Mouse (Mus musculus): Measurements from ENCODE around the gene Mmp2. TPM values are rescaled to one million over a fixed set of nuclear protein-coding genes. Genes with fewer than 3 reads are reported as not detected.

Gene Mmp2
- polyA plus RNA-seq, 1 experiment from 2014 or later, result 162 TPM

DNA sequence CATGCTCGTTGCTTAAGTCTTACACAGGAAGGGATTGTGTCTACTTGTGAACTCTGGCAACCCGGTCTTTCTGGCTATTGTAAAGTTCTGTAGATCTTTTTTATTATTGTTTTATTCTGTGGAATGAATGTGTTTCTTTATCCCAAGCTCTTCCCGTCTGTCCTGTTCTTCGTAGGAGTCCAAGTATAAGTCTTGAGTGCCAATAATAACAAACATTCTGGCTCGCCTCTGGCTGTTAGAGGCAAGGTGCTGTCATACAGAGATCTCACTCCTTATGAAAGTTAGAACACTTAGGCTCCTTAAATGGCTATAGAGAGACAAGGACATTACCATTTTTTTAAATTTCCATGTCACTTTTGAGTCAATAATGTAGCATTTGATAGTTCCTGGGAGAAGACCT, 69.5 kb downstream of the Mmp2 start:
- no peak for ATAC-seq (ENCODE audit: low FRiP score, low TSS enrichment)
- H3K4me1 ChIP-seq (ENCODE audit: control insufficient read depth, insufficient read depth, low read length), result no peaks in the 10 kb centered on the region
- no peaks in the 10 kb centered on the region for H3K36me3 ChIP-seq (ENCODE audit: control insufficient read depth, insufficient read depth, low read length)
- H3K27ac ChIP-seq (ENCODE audit: low read depth, low read length), result no peak overlapping the region
- H3K27me3 ChIP-seq (ENCODE audit: control insufficient read depth, insufficient read depth, low read length), result no peaks in the 10 kb centered on the region
- WGBS, result 56% methylated on average over 5 of the region's 5 CpGs
- no peak overlapping the region for H3K9ac ChIP-seq (ENCODE audit: low read depth, low read length)
- no peak overlapping the region for H3K4me3 ChIP-seq (ENCODE audit: low read length)
- no peak overlapping the region for H3K4me2 ChIP-seq (replicated peaks; ENCODE audit: low read depth, low read length)
- no peaks in the 10 kb centered on the region for H3K9me3 ChIP-seq (ENCODE audit: control insufficient read depth, low read length)

DNA sequence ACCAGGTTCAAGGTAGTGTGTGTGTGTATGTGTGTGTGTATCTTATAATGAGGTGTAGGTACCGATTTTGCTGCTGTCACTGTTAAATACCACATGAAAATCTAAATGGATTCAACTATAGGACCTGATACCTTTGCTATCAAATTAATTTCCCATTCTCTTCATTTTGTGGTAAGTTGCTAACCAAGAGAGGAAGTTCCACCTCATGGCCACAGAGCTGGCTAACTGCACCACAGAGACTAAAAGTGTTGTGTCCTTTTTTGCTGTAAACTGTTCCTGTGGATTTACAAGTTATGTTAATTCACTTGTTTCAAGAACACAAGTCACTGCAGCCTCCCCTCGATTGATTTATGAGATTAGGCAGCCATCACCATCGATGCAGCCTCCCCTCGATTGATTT, 70.7 kb downstream of the Mmp2 start:
- no peak for ATAC-seq (ENCODE audit: low FRiP score, low TSS enrichment)
- Histone ChIP-seq H3K36me3 (ENCODE audit: control insufficient read depth, insufficient read depth, low read length) (no peaks in the 10 kb centered on the region), H3K4me1 (ENCODE audit: control insufficient read depth, insufficient read depth, low read length) (no peaks in the 10 kb centered on the region), H3K9ac (ENCODE audit: low read depth, low read length) (no peak overlapping the region), H3K9me3 (ENCODE audit: control insufficient read depth, low read length) (no peaks in the 10 kb centered on the region), H3K27ac (ENCODE audit: low read depth, low read length) (no peak overlapping the region), H3K4me3 (ENCODE audit: low read length) (no peak overlapping the region), H3K4me2 (replicated peaks; ENCODE audit: low read depth, low read length) (no peak overlapping the region), H3K27me3 (ENCODE audit: control insufficient read depth, insufficient read depth, low read length) (no peaks in the 10 kb centered on the region)
- 65% methylated on average over 4 of the region's 4 CpGs for WGBS

DNA sequence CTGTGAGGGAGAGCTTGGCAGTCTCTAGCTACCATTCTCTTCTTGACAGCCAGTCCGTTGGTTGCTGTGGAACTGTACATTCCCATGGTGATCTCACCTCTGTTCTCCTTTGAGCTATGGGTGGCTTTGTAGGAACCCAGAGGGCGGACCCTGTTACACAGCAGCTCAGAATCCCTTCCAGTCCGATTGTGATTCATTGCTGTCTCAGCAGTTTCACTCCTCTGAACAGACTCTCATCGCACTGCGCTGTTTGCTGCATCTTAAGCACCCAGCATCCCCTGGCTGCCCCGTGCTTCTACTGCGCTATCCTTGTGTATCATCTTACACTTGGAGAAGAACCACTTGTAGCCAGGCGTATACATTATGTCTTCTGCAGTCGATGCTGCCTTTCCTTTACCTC, 72.5 kb downstream of the Mmp2 start:
- no peak overlapping the region for H3K9ac ChIP-seq (ENCODE audit: low read depth, low read length)
- H3K4me2 ChIP-seq (replicated peaks; ENCODE audit: low read depth, low read length), result no peak overlapping the region
- WGBS, result 67% methylated on average over 9 of the region's 9 CpGs
- H3K4me1 ChIP-seq (ENCODE audit: control insufficient read depth, insufficient read depth, low read length), result no peaks in the 10 kb centered on the region
- no peaks in the 10 kb centered on the region for H3K27me3 ChIP-seq (ENCODE audit: control insufficient read depth, insufficient read depth, low read length)
- H3K36me3 ChIP-seq (ENCODE audit: control insufficient read depth, insufficient read depth, low read length), result no peaks in the 10 kb centered on the region
- H3K4me3 ChIP-seq (ENCODE audit: low read length), result no peak overlapping the region
- no peak for ATAC-seq (ENCODE audit: low FRiP score, low TSS enrichment)
- no peaks in the 10 kb centered on the region for H3K9me3 ChIP-seq (ENCODE audit: control insufficient read depth, low read length)
- H3K27ac ChIP-seq (ENCODE audit: low read depth, low read length), result no peak overlapping the region

DNA sequence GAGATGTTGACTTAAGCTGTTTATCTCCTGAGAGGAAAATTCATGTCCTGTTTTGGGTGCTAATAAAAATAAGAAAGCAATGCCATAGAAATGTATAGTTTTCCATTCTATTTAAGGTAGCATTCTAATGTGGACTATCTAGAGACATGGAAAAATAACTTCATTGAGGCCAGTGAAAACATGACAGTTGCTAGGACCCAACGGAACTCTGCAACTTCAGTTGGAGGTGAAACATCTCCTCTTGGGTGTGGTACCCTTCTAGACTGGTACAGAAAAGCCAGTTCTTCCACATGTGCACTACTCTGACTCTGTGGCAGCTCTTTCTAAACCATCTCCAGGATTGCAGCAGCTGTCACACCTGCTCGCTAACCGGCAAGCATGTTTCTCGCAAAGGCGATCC, 74.0 kb downstream of the Mmp2 start, which contains the start of gene Capns2:
TSS of gene Capns2 (plus strand) at position 301 of the 400 bp plus-strand sequence.
- no peak within 1 kb of the TSS for H3K9ac ChIP-seq (ENCODE audit: low read depth, low read length)
- ATAC-seq (ENCODE audit: low FRiP score, low TSS enrichment), result no peak
- H3K36me3 ChIP-seq (ENCODE audit: control insufficient read depth, insufficient read depth, low read length), result no peaks in the 10 kb centered on the region
- H3K27me3 ChIP-seq (ENCODE audit: control insufficient read depth, insufficient read depth, low read length), result no peaks in the 10 kb centered on the region
- H3K9me3 ChIP-seq (ENCODE audit: control insufficient read depth, low read length), result no peaks in the 10 kb centered on the region
- H3K4me2 ChIP-seq (replicated peaks; ENCODE audit: low read depth, low read length), result no peak within 1 kb of the TSS
- WGBS, result 94% methylated on average over 5 of the region's 5 CpGs
- no peak within 1 kb of the TSS for H3K4me3 ChIP-seq (ENCODE audit: low read length)
- H3K4me1 ChIP-seq (ENCODE audit: control insufficient read depth, insufficient read depth, low read length), result no peaks in the 10 kb centered on the region
- no peak within 1 kb of the TSS for H3K27ac ChIP-seq (ENCODE audit: low read depth, low read length)

DNA sequence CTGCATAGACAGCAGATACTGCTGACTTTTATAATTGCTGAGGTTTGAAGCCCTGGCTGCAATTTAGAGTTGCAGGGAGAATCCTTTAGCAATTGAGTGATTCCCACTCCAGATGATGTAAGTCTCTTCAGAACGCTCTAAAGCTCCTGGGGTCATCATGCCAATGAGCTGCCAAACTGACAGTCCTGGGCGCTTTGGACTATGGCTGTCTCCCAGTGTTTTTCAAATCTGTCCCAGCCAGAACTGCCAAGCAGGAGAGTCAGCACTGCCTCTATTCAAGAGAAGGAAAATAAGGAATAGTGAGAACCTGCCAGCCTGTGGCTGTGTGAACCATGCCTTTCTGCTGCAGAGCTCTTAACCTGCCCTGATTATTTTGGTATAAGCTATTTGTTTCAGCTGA, 75.9 kb downstream of the Mmp2 start:
- no peak for ATAC-seq (ENCODE audit: low FRiP score, low TSS enrichment)
- Histone ChIP-seq H3K27me3 (ENCODE audit: control insufficient read depth, insufficient read depth, low read length) (no peaks in the 10 kb centered on the region), H3K4me2 (replicated peaks; ENCODE audit: low read depth, low read length) (no peak overlapping the region), H3K4me1 (ENCODE audit: control insufficient read depth, insufficient read depth, low read length) (no peaks in the 10 kb centered on the region), H3K36me3 (ENCODE audit: control insufficient read depth, insufficient read depth, low read length) (no peaks in the 10 kb centered on the region), H3K27ac (ENCODE audit: low read depth, low read length) (no peak overlapping the region), H3K9ac (ENCODE audit: low read depth, low read length) (no peak overlapping the region), H3K4me3 (ENCODE audit: low read length) (no peak overlapping the region), H3K9me3 (ENCODE audit: control insufficient read depth, low read length) (no peaks in the 10 kb centered on the region)
- WGBS, result 86% methylated on average over 2 of the region's 2 CpGs

Other genes starting within 250 kb of the Mmp2 start
- gene Irx6, start 153.0 kb upstream of the Mmp2 start, polyA plus RNA-seq (2014; fragmentation: Nextera tagmentation; extraction: Ambion mirVana), result not detected in 2 replicates
- 4.0 and 7.0 TPM in 2 replicates for gene Lpcat2, start 28.0 kb downstream of the Mmp2 start, polyA plus RNA-seq (2014; fragmentation: Nextera tagmentation; extraction: Ambion mirVana)
- gene Capns2, start 74.1 kb downstream of the Mmp2 start, polyA plus RNA-seq (2014; fragmentation: Nextera tagmentation; extraction: Ambion mirVana), result 0.20 and 0.72 TPM in 2 replicates
- gene Slc6a2, start 132.8 kb downstream of the Mmp2 start, polyA plus RNA-seq (2014; fragmentation: Nextera tagmentation; extraction: Ambion mirVana), result 0.03 TPM in 1 of 2 replicates, not detected in the other
- gene Ces1a, start 220.9 kb downstream of the Mmp2 start, polyA plus RNA-seq (2014; fragmentation: Nextera tagmentation; extraction: Ambion mirVana), result not detected in 2 replicates

Data from kidney, embryonic 14.5 days (tissue).